Mouse (Mus musculus): ENCODE results near the gene Neu3. TPM values are rescaled to one million over a fixed set of nuclear protein-coding genes. Genes with fewer than 3 reads are reported as not detected.

Neu3 gene
- polyA plus RNA-seq, 1 experiment: 0.83 TPM

- peak overlapping the region; percentile 97 for H3K4me3 ChIP-seq (replicated peaks)
- H3K4me1 ChIP-seq: peaks cover 56% of the 10 kb centered on the region
- H3K27me3 ChIP-seq (replicated peaks): peaks cover 2% of the 10 kb centered on the region
- H3K36me3 ChIP-seq (replicated peaks; ENCODE audit: low read length): peaks cover 32% of the 10 kb centered on the region
- no peak for TF ChIP-seq GATA1 (IDR thresholded peaks at IDR 0.05; ENCODE audit: borderline replicate concordance, low read length)
- no peaks in the 10 kb centered on the region for H3K9me3 ChIP-seq
Observed at GRCm38 (mm10) chr7:99858175-99858812, 30.1 kb upstream of the Neu3 start.

- H3K4me1 ChIP-seq: peaks cover 67% of the 10 kb centered on the region
- H3K27me3 ChIP-seq (replicated peaks): no peaks in the 10 kb centered on the region
- H3K9me3 ChIP-seq: no peaks in the 10 kb centered on the region
- peak overlapping the region; percentile 77 for H3K4me3 ChIP-seq (replicated peaks)
- H3K36me3 ChIP-seq (replicated peaks; ENCODE audit: low read length): peaks cover 51% of the 10 kb centered on the region
- TF ChIP-seq GATA1 (IDR thresholded peaks at IDR 0.05; ENCODE audit: borderline replicate concordance, low read length) (no peak), FLI1 (IDR thresholded peaks at IDR 0.05; ENCODE audit: low read length) (no peak)
Observed at GRCm38 (mm10) chr7:99856266-99856861, 28.1 kb upstream of the Neu3 start.

GRCm38 (mm10) chr7:99854311-99854710 lies 26.1 kb upstream of the Neu3 start:
- H3K9me3 ChIP-seq: no peaks in the 10 kb centered on the region
- H3K4me1 ChIP-seq: peaks cover 70% of the 10 kb centered on the region
- TF ChIP-seq FLI1 (IDR thresholded peaks at IDR 0.05; ENCODE audit: low read length) (no peak), GATA1 (IDR thresholded peaks at IDR 0.05; ENCODE audit: borderline replicate concordance, low read length) (no peak)
- peaks cover 66% of the 10 kb centered on the region for H3K36me3 ChIP-seq (replicated peaks; ENCODE audit: low read length)
- H3K4me3 ChIP-seq (replicated peaks): no peak overlapping the region
- H3K27me3 ChIP-seq (replicated peaks): no peaks in the 10 kb centered on the region

DNA sequence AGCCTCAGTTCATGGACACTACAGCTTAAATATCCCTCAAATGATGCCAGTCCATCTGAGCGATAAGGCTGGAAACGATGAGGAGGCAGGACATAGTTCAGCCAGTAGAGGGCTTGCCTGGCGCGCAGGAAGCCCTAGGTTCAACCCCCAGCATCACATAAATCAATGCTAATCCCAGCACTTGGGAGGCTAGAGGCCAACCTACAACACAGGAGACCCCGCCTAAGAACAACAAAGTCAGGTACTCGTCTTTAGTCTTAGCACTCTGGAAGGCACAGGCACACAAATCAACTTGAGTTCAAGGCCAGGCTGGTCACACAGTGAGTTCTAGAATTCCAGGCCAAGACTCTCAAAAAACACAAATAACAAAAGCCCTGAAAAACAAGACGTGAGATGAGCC lies 25.1 kb upstream of the Neu3 start:
- Histone ChIP-seq H3K27me3 (replicated peaks) (no peaks in the 10 kb centered on the region), H3K4me3 (replicated peaks) (no peak overlapping the region), H3K36me3 (replicated peaks; ENCODE audit: low read length) (peaks cover 75% of the 10 kb centered on the region), H3K4me1 (peaks cover 71% of the 10 kb centered on the region), H3K9me3 (no peaks in the 10 kb centered on the region)
- no peak for TF ChIP-seq FLI1 (IDR thresholded peaks at IDR 0.05; ENCODE audit: low read length)
- TF ChIP-seq GATA1 (IDR thresholded peaks at IDR 0.05; ENCODE audit: borderline replicate concordance, low read length): no peak

- Histone ChIP-seq H3K4me1 (peaks cover 63% of the 10 kb centered on the region), H3K27me3 (replicated peaks) (no peaks in the 10 kb centered on the region), H3K36me3 (replicated peaks; ENCODE audit: low read length) (peaks cover 90% of the 10 kb centered on the region), H3K4me3 (replicated peaks) (no peak overlapping the region), H3K9me3 (no peaks in the 10 kb centered on the region)
- TF ChIP-seq GATA1 (IDR thresholded peaks at IDR 0.05; ENCODE audit: borderline replicate concordance, low read length): no peak
Observed at GRCm38 (mm10) chr7:99851618-99852017, 23.4 kb upstream of the Neu3 start.

GRCm38 (mm10) chr7:99851121-99851520 lies 22.9 kb upstream of the Neu3 start:
- H3K4me1 ChIP-seq: peaks cover 58% of the 10 kb centered on the region
- no peaks in the 10 kb centered on the region for H3K9me3 ChIP-seq
- TF ChIP-seq FLI1 (IDR thresholded peaks at IDR 0.05; ENCODE audit: low read length): no peak
- no peak overlapping the region for H3K4me3 ChIP-seq (replicated peaks)
- H3K27me3 ChIP-seq (replicated peaks): no peaks in the 10 kb centered on the region
- H3K36me3 ChIP-seq (replicated peaks; ENCODE audit: low read length): peaks cover 90% of the 10 kb centered on the region

- H3K36me3 ChIP-seq (replicated peaks; ENCODE audit: low read length): peaks cover 90% of the 10 kb centered on the region
- H3K9me3 ChIP-seq: no peaks in the 10 kb centered on the region
- no peak for TF ChIP-seq FLI1 (IDR thresholded peaks at IDR 0.05; ENCODE audit: low read length)
- TF ChIP-seq GATA1 (IDR thresholded peaks at IDR 0.05; ENCODE audit: borderline replicate concordance, low read length): no peak
- no peak overlapping the region for H3K4me3 ChIP-seq (replicated peaks)
- no peaks in the 10 kb centered on the region for H3K27me3 ChIP-seq (replicated peaks)
- peaks cover 53% of the 10 kb centered on the region for H3K4me1 ChIP-seq
Observed at GRCm38 (mm10) chr7:99850534-99850933, 22.3 kb upstream of the Neu3 start.

- peaks cover 15% of the 10 kb centered on the region for H3K4me1 ChIP-seq
- H3K9me3 ChIP-seq: no peaks in the 10 kb centered on the region
- peaks cover 92% of the 10 kb centered on the region for H3K36me3 ChIP-seq (replicated peaks; ENCODE audit: low read length)
- H3K27me3 ChIP-seq (replicated peaks): no peaks in the 10 kb centered on the region
- H3K4me3 ChIP-seq (replicated peaks): no peak overlapping the region
- no peak for TF ChIP-seq GATA1 (IDR thresholded peaks at IDR 0.05; ENCODE audit: borderline replicate concordance, low read length)
Observed at GRCm38 (mm10) chr7:99845533-99846236, 17.5 kb upstream of the Neu3 start.

DNA sequence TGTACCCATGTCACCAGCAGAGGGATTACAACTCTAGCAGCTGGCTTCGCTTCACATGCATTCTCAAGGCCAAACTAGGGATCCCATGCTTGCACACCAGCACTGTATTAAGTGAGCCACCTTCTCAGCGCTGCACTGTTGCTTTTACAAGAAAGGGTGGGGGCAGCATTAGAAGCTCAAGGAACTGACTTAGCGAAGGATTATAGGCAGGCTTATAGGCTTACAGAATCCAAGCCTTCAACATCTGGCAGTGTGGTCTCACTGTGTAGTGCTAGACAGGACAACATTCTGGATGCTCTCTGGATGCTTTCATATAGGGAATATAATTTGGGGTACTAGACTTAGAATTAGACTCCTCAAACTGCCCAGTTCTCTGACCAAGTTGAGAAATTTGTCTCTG lies 10.0 kb upstream of the Neu3 start:
- TF ChIP-seq GATA1 (IDR thresholded peaks at IDR 0.05; ENCODE audit: borderline replicate concordance, low read length) (no peak), FLI1 (IDR thresholded peaks at IDR 0.05; ENCODE audit: low read length) (no peak)
- Histone ChIP-seq H3K36me3 (replicated peaks; ENCODE audit: low read length) (peaks cover 77% of the 10 kb centered on the region), H3K27me3 (replicated peaks) (no peaks in the 10 kb centered on the region), H3K4me3 (replicated peaks) (no peak overlapping the region), H3K4me1 (peaks cover 17% of the 10 kb centered on the region), H3K9me3 (no peaks in the 10 kb centered on the region)

DNA sequence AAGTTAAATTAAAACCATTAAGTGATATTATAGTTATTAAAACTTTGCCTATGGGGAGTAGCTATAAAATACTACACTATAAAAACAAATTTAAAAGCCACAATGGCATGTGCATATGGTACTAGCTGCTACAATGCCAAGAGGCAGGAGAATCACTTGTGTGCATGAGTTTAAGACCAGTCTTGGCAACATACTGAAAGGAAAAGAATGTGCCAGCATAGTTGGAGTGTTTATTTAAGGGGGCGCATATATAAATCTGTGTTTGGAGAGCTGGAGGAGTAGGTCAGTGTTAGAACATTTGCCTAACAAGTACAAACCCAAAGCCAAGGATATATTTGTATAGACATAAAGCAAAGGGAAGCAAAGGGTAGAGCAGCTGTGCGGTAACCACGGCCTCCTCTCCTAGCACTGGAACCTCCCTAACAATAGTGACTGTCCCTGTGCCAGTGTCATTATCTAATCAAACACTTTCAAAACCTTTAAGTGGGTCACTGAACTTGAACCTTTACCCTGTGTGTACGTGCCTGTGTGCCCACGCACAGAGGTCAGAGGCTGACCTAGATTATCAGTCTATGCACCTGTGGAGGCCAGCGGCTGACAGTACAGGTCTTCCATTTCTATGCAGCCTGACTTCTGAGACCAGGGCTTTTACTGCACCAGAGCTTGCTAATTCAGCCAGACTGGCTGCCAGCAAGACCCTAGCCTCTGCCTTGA lies 9.3 kb upstream of the Neu3 start:
- H3K36me3 ChIP-seq (replicated peaks; ENCODE audit: low read length): peaks cover 69% of the 10 kb centered on the region
- TF ChIP-seq FLI1 (IDR thresholded peaks at IDR 0.05; ENCODE audit: low read length) (no peak), GATA1 (IDR thresholded peaks at IDR 0.05; ENCODE audit: borderline replicate concordance, low read length) (no peak)

More for the DNA sequence above, 9.3 kb upstream of the Neu3 start:
- Histone ChIP-seq H3K4me1 (peaks cover 24% of the 10 kb centered on the region), H3K27me3 (replicated peaks) (no peaks in the 10 kb centered on the region), H3K4me3 (replicated peaks) (no peak overlapping the region), H3K9me3 (no peaks in the 10 kb centered on the region)

Measured in megakaryocyte, embryonic 14.5 days (primary cell).